Mouse (Mus musculus) myocyte (in vitro differentiated cells): ENCODE results near the gene Gpcpd1. TPM values are rescaled to one million over a fixed set of nuclear protein-coding genes. Genes with fewer than 3 reads are reported as not detected.

Source experiments
- H3K27me3 ChIP-seq: one replicate; pipeline ENCODE4 v1.6.1; 2011; ENCODE audit not compliant: control insufficient read depth, insufficient read depth, insufficient read length
- H3K36me3 ChIP-seq: one replicate; pipeline ENCODE4 v1.6.1; 2011; ENCODE audit not compliant: control insufficient read depth, insufficient read depth
- H3K4me2 ChIP-seq: one replicate; pipeline ENCODE4 v1.6.1; 2011; ENCODE audit warnings: low read depth, control low read depth
- H3K4me3 ChIP-seq: one replicate; pipeline ENCODE4 v1.5.1; 2011; ENCODE audit warnings: mild to moderate bottlenecking, control low read depth, moderate library complexity
- H3K79me2 ChIP-seq: one replicate; pipeline ENCODE4 v1.6.1; 2011; ENCODE audit not compliant: control insufficient read depth, insufficient read depth
- H3ac ChIP-seq: one replicate; pipeline ENCODE4 v1.6.1; 2011; ENCODE audit not compliant: control insufficient read depth, insufficient read length
- CEBPB ChIP-seq: IDR thresholded peaks from 2 replicates; pipeline ENCODE4 v1.6.1; 2011; ENCODE audit warnings: mild to moderate bottlenecking, moderate library complexity; ENCODE audit not compliant: poor library complexity, insufficient read depth, severe bottlenecking
- E2F4 ChIP-seq: IDR thresholded peaks from one replicate; pipeline ENCODE4 v1.6.1; 2011; ENCODE audit warnings: mild to moderate bottlenecking, control low read depth, moderate library complexity; ENCODE audit not compliant: insufficient read depth
- MAX ChIP-seq: IDR thresholded peaks from one replicate; pipeline ENCODE4 v1.6.1; 2011; ENCODE audit warnings: low read depth, mild to moderate bottlenecking, control low read depth
- MYOD1 ChIP-seq, 3 experiments: IDR thresholded peaks; one replicate each; pipeline ENCODE4 v1.6.1; 2011; ENCODE audit warnings: control low read depth in 2 of 3, low read depth in 2 of 3, mild to moderate bottlenecking in 2 of 3, moderate library complexity in 1 of 3; ENCODE audit not compliant: insufficient read length in 2 of 3, control insufficient read depth in 1 of 3
- MYOG ChIP-seq, 3 experiments: IDR thresholded peaks; one replicate each; pipeline ENCODE4 v1.6.1; 2011; ENCODE audit warnings: control low read depth in 2 of 3, low read depth in 2 of 3, mild to moderate bottlenecking in 2 of 3; ENCODE audit not compliant: insufficient read length in 2 of 3, control insufficient read depth in 1 of 3, insufficient read depth in 1 of 3
- POLR2A ChIP-seq: IDR thresholded peaks from one replicate; pipeline ENCODE4 v1.6.1; 2011; ENCODE audit warnings: low read depth, mild to moderate bottlenecking, control low read depth, moderate library complexity; ENCODE audit not compliant: insufficient read length
- POLR2AphosphoS2 ChIP-seq: IDR thresholded peaks from one replicate; pipeline ENCODE4 v1.6.1; 2011; ENCODE audit warnings: low read depth, control low read depth; ENCODE audit not compliant: insufficient read length
- REST ChIP-seq: IDR thresholded peaks from one replicate; pipeline ENCODE4 v1.6.1; 2011; ENCODE audit warnings: mild to moderate bottlenecking, control low read depth, moderate library complexity; ENCODE audit not compliant: insufficient read depth, insufficient read length
- SRF ChIP-seq: IDR thresholded peaks from one replicate; pipeline ENCODE4 v1.6.1; 2011; ENCODE audit warnings: low read depth; ENCODE audit not compliant: control insufficient read depth, insufficient read length
- TCF12 ChIP-seq: IDR thresholded peaks from one replicate; pipeline ENCODE4 v1.6.1; 2011; ENCODE audit warnings: mild to moderate bottlenecking, control low read depth; ENCODE audit not compliant: poor library complexity, insufficient read depth, severe bottlenecking
- TCF3 ChIP-seq: IDR thresholded peaks from one replicate; pipeline ENCODE4 v1.6.1; 2011; ENCODE audit warnings: low read depth, control low read depth; ENCODE audit not compliant: insufficient read length
- USF1 ChIP-seq: IDR thresholded peaks from one replicate; pipeline ENCODE4 v1.6.1; 2011; ENCODE audit warnings: low read depth, mild to moderate bottlenecking, control low read depth, moderate library complexity
- polyA plus RNA-seq: library from polyadenylated mRNA; unstranded; fragments of >200 nt; fragmentation: generic; extraction: Trizol; gene quantifications from one replicate; pipeline ENCODE4 v1.2.1, GENCODE M21; 2012; ENCODE audit warnings: missing spikeins

Gene Gpcpd1
- 6.1 TPM for polyA plus RNA-seq

DNA sequence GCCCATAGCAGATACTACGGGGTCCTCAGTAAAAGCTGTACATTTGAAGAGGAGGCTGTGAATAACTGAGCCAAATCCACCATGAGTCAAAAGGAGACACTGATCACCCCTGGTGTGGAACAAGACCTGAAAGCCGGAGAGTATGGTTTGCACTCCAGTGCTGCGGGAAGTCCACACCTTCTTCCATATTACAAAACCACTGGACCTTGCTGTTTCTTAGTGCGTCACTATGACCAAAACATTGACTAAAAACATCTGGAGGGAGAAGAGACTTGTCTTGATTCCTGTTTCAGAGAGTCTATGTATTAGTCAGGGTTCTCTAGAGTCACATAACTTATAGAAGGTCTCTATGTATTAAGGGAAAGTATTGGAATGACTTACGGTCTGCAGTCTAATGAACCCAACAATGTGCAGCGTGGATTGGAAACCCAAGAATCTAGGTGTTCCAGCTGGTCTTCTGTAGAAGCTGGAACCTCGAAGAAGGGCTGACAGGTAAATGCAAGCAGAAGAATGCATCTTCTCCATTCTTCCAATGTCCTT is at the start of gene Gpcpd1:
Gpcpd1 (minus strand) TSS at position 490 of the 540 bp plus-strand sequence.
- no peak within 1 kb of the TSS for H3ac ChIP-seq
- no peaks in the 10 kb centered on the region for H3K27me3 ChIP-seq
- H3K4me3 ChIP-seq = no peak within 1 kb of the TSS
- H3K79me2 ChIP-seq = no peaks in the 10 kb centered on the region
- no peaks in the 10 kb centered on the region for H3K36me3 ChIP-seq
- H3K4me2 ChIP-seq = no peak within 1 kb of the TSS
- TF ChIP-seq MYOG (IDR thresholded peaks at IDR 0.05; ENCODE audit: control insufficient read depth in 1 of 3, insufficient read depth in 1 of 3, insufficient read length in 2 of 3, low read depth in 2 of 3) = no peak
- TF ChIP-seq CEBPB = no peak
- TF ChIP-seq MYOD1 (IDR thresholded peaks at IDR 0.05; ENCODE audit: control insufficient read depth in 1 of 3, insufficient read length in 2 of 3, low read depth in 2 of 3) = no peak
- TF ChIP-seq TCF3 = no peak
- TF ChIP-seq TCF12 = no peak
- no peak for TF ChIP-seq POLR2A
- no peak for TF ChIP-seq POLR2AphosphoS2
- TF ChIP-seq USF1 = no peak
- no peak for TF ChIP-seq SRF
- TF ChIP-seq REST = no peak
- no peak for TF ChIP-seq MAX
- no peak for TF ChIP-seq E2F4

DNA sequence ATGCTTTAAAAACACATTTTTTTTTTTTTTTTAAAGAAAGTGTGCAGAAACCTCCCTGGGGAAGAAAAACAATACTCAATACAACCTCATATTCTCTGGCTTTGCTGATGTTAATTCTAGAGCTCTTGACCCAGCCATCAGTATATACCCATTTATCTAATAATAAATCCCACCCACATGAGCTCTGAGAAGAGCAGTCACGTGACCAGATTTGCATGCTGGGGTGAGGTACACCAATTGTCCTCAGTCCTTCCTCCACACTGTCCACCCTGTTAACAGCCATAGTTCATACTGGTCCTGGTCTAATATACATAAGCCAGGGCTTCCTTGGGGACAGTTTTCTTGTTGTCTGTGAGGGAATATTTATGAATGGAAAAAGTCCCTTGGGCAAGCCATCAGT is 49.0 kb upstream of the Gpcpd1 start:
- no peak for TF ChIP-seq TCF3
- no peak for TF ChIP-seq E2F4
- TF ChIP-seq CEBPB = no peak
- no peak for TF ChIP-seq MYOD1 (IDR thresholded peaks at IDR 0.05; ENCODE audit: control insufficient read depth in 1 of 3, insufficient read length in 2 of 3, low read depth in 2 of 3)
- TF ChIP-seq SRF = no peak
- TF ChIP-seq POLR2A = no peak
- no peak for TF ChIP-seq MYOG (IDR thresholded peaks at IDR 0.05; ENCODE audit: control insufficient read depth in 1 of 3, insufficient read depth in 1 of 3, insufficient read length in 2 of 3, low read depth in 2 of 3)
- no peak for TF ChIP-seq MAX

DNA sequence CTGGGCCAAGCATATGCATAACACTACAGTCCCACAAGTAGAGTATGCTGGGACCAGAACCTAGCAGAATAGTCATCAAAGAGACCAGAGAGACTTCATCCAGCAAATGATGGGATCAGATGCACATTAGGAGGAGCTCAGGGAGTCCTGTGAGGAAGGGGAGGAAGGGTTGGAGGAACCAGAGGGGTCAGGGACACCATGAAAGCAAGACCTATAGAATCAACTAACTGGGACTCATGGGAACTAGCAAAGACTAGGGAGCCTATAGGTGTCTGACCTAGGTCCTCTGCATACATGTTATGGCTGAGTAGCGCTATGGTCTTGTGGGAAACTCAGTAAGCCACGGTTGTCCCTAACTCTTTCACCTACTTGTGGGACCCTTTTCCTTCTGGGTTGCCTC is 41.1 kb upstream of the Gpcpd1 start:
- Histone ChIP-seq H3K27me3 (no peaks in the 10 kb centered on the region), H3K4me2 (no peak overlapping the region), H3K4me3 (no peak overlapping the region), H3ac (no peak overlapping the region), H3K36me3 (no peaks in the 10 kb centered on the region), H3K79me2 (no peaks in the 10 kb centered on the region)
- no peak for TF ChIP-seq USF1
- TF ChIP-seq POLR2AphosphoS2 = no peak
- no peak for TF ChIP-seq TCF12
- no peak for TF ChIP-seq E2F4
- TF ChIP-seq CEBPB = no peak

More for the DNA sequence above, 49.0 kb upstream of the Gpcpd1 start:
- no peak overlapping the region for H3K4me3 ChIP-seq
- H3K27me3 ChIP-seq = no peaks in the 10 kb centered on the region
- H3K36me3 ChIP-seq = no peaks in the 10 kb centered on the region
- no peaks in the 10 kb centered on the region for H3K79me2 ChIP-seq
- no peak overlapping the region for H3K4me2 ChIP-seq
- no peak overlapping the region for H3ac ChIP-seq

DNA sequence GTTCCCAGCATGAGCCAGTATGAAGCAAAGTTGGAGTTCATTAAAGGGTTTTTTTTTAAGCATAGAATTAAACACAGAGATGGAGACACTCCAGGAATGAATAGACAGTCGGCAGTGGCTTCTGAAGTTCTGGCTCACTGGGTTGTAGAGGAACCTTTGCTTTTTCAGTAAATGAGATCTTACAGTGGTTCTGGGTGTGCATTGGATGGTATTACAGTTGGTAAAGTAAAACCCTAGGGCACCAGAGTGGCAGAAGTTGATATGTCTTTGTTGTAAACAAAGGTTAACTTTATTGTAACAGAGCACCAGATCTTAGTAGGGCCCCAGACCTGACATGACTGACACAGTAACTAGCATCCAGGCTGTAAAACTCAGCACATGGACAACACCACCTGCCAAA is 35.6 kb upstream of the Gpcpd1 start:
- Histone ChIP-seq H3K36me3 (no peaks in the 10 kb centered on the region), H3K4me2 (no peak overlapping the region), H3K27me3 (no peaks in the 10 kb centered on the region), H3K4me3 (no peak overlapping the region), H3ac (no peak overlapping the region), H3K79me2 (no peaks in the 10 kb centered on the region)
- no peak for TF ChIP-seq TCF3
- no peak for TF ChIP-seq MYOD1 (IDR thresholded peaks at IDR 0.05; ENCODE audit: control insufficient read depth in 1 of 3, insufficient read length in 2 of 3, low read depth in 2 of 3)
- TF ChIP-seq USF1 = no peak
- no peak for TF ChIP-seq MYOG (IDR thresholded peaks at IDR 0.05; ENCODE audit: control insufficient read depth in 1 of 3, insufficient read depth in 1 of 3, insufficient read length in 2 of 3, low read depth in 2 of 3)
- TF ChIP-seq MAX = no peak
- no peak for TF ChIP-seq POLR2A

DNA sequence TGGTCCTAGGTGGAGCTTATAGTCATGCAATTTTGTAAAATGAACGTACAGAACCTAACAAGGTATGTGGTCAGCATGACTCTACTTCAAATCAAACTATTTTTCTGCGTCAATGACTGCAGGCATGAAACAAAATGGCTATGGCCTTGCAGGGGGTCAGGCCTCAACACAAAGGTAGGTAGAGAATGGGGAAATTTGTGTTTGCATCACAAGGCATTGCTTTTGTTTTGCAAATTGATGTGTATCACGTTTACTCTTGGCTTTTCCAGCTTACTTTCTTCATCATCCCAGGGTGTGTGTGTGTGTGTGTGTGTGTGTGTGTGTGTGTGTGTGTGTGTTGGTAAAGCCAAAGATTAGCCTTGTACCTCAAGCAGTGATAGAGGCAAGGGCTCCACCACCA is 30.2 kb upstream of the Gpcpd1 start:
- H3K36me3 ChIP-seq = no peaks in the 10 kb centered on the region
- no peak overlapping the region for H3K4me2 ChIP-seq
- no peaks in the 10 kb centered on the region for H3K79me2 ChIP-seq
- H3ac ChIP-seq = no peak overlapping the region
- TF ChIP-seq MYOG (IDR thresholded peaks at IDR 0.05; ENCODE audit: control insufficient read depth in 1 of 3, insufficient read depth in 1 of 3, insufficient read length in 2 of 3, low read depth in 2 of 3) (no peak), MYOD1 (IDR thresholded peaks at IDR 0.05; ENCODE audit: control insufficient read depth in 1 of 3, insufficient read length in 2 of 3, low read depth in 2 of 3) (no peak), TCF3 (no peak), TCF12 (no peak)
- H3K4me3 ChIP-seq = no peak overlapping the region
- no peaks in the 10 kb centered on the region for H3K27me3 ChIP-seq
